Mouse (Mus musculus) gonadal fat pad, adult 2 months (tissue): ENCODE data around the gene Hist2h2be. TPM values are rescaled to one million over a fixed set of nuclear protein-coding genes. Genes with fewer than 3 reads are reported as not detected.
"Not testable (repeated sequence)": the region's sequence is repeated elsewhere in the genome, so short reads cannot be mapped to it uniquely, and the experiment has no call there.

ENCODE experiments used
- DNase-seq: peaks from one replicate; pipeline ENCODE4 v3.0.0-alpha.2; 2012; ENCODE audit warnings: low read depth
- polyA plus RNA-seq: library from polyadenylated mRNA; depleted of rRNA; stranded (reverse); fragments of >200 nt; gene quantifications from 2 replicates; pipeline ENCODE4 v1.2.3, GENCODE M21; 2012

Gene Hist2h2be
- polyA plus RNA-seq, 1 experiment: 9.7 TPM

- not testable (repeated sequence) for DNase-seq
Measured at GRCm38 (mm10) chr3:96238954-96239793, 18.3 kb downstream of the Hist2h2be start, which contains the start of gene Hist2h3c2. Gene Hist2h3c2, minus strand, starts transcription at chr3:96239127.

- not testable (repeated sequence) for DNase-seq
Measured at GRCm38 (mm10) chr3:96239949-96240798, 19.3 kb downstream of the Hist2h2be start, which contains the start of gene Hist2h2aa2. Gene Hist2h2aa2, minus strand, starts transcription at chr3:96240276.

- DNase-seq: no peak
Measured at GRCm38 (mm10) chr3:96240799-96241197, 19.9 kb downstream of the Hist2h2be start.

GRCm38 (mm10) chr3:96243921-96244572, 23.1 kb downstream of the Hist2h2be start:
- no peak for DNase-seq

- DNase-seq: not testable (repeated sequence)
Measured at GRCm38 (mm10) chr3:96245003-96245886, 24.3 kb downstream of the Hist2h2be start, which contains the start of gene Hist2h2aa1. Gene Hist2h2aa1, plus strand, starts transcription at chr3:96245497.

GRCm38 (mm10) chr3:96246018-96246417, 25.1 kb downstream of the Hist2h2be start:
- DNase-seq: not testable (repeated sequence)

GRCm38 (mm10) chr3:96246427-96246856, 25.5 kb downstream of the Hist2h2be start, which contains the start of gene Hist2h3c1:
Gene Hist2h3c1, plus strand, starts transcription at chr3:96246685.
- DNase-seq: not testable (repeated sequence)

- no peak for DNase-seq
Measured at GRCm38 (mm10) chr3:96247356-96248140, 26.6 kb downstream of the Hist2h2be start.

GRCm38 (mm10) chr3:96248141-96249033, 27.5 kb downstream of the Hist2h2be start:
- no peak for DNase-seq

GRCm38 (mm10) chr3:96249034-96249345, 28.1 kb downstream of the Hist2h2be start:
- DNase-seq: no peak

- no peak for DNase-seq
Measured at GRCm38 (mm10) chr3:96250890-96251289, 30.0 kb downstream of the Hist2h2be start.

GRCm38 (mm10) chr3:96251787-96252186, 30.9 kb downstream of the Hist2h2be start:
- DNase-seq: no peak

- DNase-seq: no peak
Measured at GRCm38 (mm10) chr3:96254683-96255355, 33.9 kb downstream of the Hist2h2be start.

GRCm38 (mm10) chr3:96255926-96256593, 35.1 kb downstream of the Hist2h2be start:
- DNase-seq: no peak

- no peak for DNase-seq
Measured at GRCm38 (mm10) chr3:96257190-96257589, 36.3 kb downstream of the Hist2h2be start.

GRCm38 (mm10) chr3:96260220-96260619, 39.3 kb downstream of the Hist2h2be start:
- DNase-seq: no peak

GRCm38 (mm10) chr3:96261623-96262022, 40.7 kb downstream of the Hist2h2be start:
- no peak for DNase-seq
